Mouse (Mus musculus) erythroblast, embryonic 14.5 days (primary cell): ENCODE data around the gene Pcdh9.

Source experiments
- GATA1 ChIP-seq: IDR thresholded peaks from 2 replicates; pipeline ENCODE4 v1.6.1; 2012; ENCODE audit warnings: low read length, inconsistent platforms, mixed read lengths
- TAL1 ChIP-seq: IDR thresholded peaks from 3 replicates; pipeline ENCODE4 v1.6.1; 2012; ENCODE audit warnings: low read length, inconsistent platforms, mixed read lengths

DNA sequence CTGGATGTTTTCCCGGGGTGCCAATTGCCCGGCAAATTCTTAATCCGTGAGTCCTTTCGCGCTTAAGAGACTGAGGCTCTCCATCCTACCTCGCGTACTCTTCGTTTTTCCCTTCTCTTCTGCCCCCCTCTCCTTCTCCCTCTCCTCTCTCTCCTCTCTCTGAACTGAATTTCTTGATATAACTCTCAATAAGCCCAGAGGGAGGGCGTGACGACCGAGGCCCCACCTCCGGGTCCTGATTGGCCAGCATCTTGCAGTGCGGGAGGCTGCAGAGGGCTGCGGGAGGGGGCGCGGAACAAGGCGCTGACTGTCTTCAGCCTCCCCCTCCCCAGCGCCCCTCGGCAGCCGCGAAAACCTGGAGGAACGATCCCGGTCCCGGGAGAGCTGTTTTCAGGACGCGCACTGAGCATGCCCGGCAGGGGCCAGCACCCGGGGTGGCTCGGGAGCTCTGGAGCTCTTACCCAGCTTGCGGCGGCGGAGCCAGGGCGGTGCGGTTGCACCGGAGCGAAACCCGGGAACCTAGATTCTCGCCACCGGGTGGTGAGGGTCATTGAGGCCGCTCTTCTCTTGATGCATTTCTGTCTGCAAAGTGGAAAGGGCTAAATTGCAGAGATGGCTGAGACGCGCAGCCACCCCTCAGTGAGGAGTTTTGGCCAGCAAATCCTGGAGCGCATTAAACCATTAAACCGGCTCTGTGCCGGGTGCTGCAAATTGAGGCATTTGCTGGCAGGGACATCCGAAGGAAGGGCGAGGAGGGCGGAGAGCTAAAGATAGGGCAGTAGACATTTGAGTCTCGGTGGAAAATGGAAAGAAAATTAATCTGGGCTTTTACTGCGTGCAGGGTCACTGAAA lies at the start of gene Pcdh9:
- TF ChIP-seq GATA1 (no peak), TAL1 (no peak)
